Mouse (Mus musculus) bone marrow, adult 2 months (tissue): ENCODE measurements at regions not wholly inside any gene's neighbourhood (a gene's known extent, or its start where the extent isn't known, plus 50 kb on each side); places are given as distances from the start of the nearest gene placed in this dataset.

Experiments used
- CTCF ChIP-seq: fragments of 200-500 bp; IDR thresholded peaks from 2 replicates; pipeline ENCODE4 v1.5.1; 2011; ENCODE audit warnings: low read length, control low read depth; ENCODE audit not compliant: control insufficient read depth, insufficient read depth
- POLR2A ChIP-seq: fragments of 200-500 bp; IDR thresholded peaks from 2 replicates; pipeline ENCODE4 v1.6.1; 2011; ENCODE audit warnings: low read depth, mild to moderate bottlenecking, control low read depth, low read length, borderline replicate concordance; ENCODE audit not compliant: control insufficient read depth

DNA sequence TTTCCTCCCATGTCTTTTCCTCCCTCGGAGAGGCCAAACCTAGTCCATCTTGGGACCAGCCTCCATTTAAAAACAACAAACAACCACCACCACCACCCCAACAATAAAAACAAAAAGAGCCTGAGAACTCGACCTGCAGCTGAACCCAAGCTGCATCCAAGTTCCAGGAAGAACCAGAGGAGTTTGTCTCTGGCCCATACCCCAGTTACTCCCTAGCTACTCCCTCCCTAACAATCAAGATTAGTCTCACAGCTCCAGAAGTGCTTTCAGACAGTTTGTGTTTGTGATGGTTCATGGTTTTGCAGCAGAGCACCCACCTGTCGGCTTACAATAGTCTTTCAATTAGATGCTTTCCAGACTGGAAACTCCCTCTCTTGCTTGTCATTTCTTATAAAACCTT lies 724.5 kb downstream of the Hs3st4 start:
- TF ChIP-seq POLR2A (no peak), CTCF (no peak)
